Mouse (Mus musculus) ovary, postnatal 10 days (tissue): ENCODE results near the gene Duxbl3.
"Not testable (repeated sequence)": the region's sequence is repeated elsewhere in the genome, so short reads cannot be mapped to it uniquely, and the experiment has no call there.

ENCODE experiments used
- DNase-seq: peaks from one replicate; pipeline ENCODE4 v3.0.0; 2022; ENCODE audit warnings: low spot score

Gene Duxbl3

DNA sequence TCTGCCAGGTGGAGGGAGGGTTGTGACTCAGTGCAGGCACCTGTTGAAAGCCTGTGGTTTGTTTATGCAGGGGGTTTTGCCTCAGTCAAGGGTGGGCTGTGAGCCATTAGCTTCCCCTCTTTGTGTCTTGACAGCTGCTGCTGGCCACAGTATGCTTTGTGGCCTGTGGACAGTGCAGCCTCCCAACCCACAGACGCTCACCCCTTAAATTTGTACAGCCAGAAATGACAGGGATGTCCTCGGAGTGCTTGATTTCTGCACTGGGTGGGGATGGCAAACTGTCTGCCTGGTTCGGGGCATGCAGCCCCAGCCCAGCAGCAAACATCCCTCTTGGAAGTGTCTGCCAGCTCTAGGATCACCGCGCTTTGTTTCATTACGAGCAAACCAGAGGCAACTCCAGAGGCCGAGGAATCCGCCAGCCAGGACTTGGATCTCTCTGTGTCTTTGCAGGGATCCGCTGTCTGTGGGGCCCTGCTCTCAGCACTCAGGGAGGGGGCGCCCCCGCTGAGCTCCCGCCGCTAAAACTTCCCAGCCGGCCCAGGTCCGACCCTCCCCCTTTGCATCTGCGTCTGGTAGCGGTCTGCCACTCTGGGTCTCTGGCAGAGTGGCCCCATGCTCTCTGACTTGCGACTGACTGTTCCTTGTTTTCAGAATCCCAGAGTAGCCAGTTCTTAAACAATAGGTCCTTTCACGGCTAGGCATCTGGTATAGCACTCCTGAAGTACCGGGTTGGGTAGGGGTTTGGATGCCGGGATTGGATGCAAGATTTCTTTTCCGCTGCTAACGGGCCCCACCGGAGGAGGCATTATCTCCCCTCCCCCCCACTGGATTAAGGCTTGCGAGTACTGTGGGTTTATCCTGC lies at the start of gene Duxbl3:
Duxbl3 (plus strand) TSS at position 207 of the 862 bp plus-strand sequence.
- not testable (repeated sequence) for DNase-seq

- DNase-seq: not testable (repeated sequence)
Measured at GRCm38 (mm10) chr14:26216233-26217000, 41.3 kb upstream of the Duxbl3 start.

DNA sequence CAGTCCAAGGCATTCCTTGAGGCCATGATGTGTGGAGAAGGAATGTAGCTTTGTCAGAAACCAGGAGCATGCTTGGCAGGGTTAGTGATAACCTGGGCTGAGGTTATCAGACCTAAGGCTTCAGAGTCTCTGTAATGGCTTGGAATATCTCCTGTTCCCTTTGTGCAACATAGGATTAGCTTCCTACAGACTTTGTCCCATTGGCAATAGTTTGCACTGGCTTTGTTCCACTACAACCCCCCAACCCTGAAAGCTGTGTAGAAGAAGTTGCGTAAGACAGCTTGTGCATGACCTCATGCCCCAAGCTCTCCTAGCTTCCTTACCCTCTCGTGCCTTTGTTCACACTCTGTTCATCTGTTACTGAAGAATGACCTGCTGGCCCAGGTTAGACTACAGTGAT lies 20.6 kb upstream of the Duxbl3 start:
- not testable (repeated sequence) for DNase-seq

- DNase-seq: not testable (repeated sequence)
Measured at GRCm38 (mm10) chr14:26258729-26259128, 967 bp downstream of the Duxbl3 start.

- DNase-seq: not testable (repeated sequence)
Measured at GRCm38 (mm10) chr14:26286737-26287136, 29.0 kb downstream of the Duxbl3 start.

DNA sequence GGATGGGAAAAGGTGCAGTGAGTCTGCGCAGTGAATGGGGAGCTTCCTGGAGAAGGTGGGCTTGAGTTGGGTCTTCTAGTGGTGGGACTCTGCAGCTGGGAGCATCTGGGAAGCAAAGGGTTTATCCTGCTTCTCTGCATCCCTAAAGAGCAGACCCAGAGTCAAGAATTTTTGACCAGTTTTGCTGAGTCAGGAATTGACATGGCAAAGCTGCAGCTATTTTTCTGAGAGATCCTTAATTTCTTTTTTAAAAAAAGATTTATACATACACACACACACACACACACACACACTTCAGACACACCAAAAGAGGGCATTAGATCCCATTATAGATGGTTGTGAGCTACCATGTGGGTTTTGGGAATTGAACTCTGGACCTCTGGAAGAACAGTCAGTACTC lies 36.1 kb downstream of the Duxbl3 start:
- DNase-seq: no peak

DNA sequence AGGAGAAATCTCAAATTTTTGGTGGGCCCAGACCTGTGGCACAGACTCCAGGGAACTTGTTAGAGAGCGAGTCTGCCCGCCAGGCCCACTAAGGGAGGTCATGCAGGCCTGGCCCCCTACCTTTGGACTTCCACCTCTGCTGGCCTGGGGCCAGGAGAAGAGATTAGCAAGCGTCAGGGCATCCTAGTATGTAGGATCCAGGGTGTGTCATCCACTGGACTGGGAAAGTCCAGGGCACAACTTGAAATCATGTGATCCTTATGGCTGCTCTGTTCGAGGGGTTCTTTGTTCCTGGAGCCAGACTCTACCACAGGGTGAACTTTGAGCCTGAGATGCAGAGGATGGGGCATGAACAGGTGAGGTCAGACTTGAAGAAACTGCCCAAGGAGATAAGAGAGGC lies 39.3 kb downstream of the Duxbl3 start:
- no peak for DNase-seq

DNA sequence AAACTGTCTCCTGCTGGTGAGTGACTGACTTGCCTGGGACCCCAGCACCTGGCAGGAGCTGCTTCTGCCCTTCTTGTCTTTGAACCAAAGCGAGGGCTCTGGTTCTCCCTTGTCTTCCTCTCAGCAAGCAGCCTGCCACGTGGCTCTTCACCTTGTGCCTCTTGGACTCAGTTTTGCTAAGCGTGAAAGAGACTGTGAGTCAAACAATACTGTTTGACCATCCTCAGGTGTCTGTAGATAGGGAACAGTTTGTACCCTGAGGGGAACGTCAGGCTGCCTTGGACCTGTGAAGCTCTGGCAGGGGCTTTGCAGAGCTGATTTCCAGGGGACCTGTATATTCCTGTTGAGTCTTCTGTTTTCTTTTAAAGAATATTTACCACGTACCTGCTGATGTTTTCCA lies 39.7 kb downstream of the Duxbl3 start:
- DNase-seq: no peak

- DNase-seq: no peak
Measured at GRCm38 (mm10) chr14:26303111-26303510, 45.3 kb downstream of the Duxbl3 start.

DNA sequence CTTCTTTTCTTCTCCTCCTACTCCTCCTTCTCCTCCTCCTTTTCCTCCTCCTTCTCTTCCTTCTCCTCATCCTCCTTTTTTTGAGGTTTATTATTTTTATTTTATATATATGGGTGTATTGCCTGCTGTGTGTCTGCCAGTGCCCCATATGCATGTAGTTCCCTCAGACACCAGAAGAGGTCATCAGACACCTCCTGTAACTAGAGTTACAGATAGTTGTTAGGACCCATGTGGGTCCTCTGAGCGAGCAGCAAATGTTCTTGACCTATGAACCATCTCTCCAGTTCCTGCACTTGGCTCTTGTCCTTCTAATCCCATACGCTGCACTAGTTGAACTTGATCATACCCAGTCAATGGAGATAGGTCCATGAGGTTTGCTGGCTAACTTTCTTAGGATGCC lies 48.3 kb downstream of the Duxbl3 start:
- no peak for DNase-seq

DNA sequence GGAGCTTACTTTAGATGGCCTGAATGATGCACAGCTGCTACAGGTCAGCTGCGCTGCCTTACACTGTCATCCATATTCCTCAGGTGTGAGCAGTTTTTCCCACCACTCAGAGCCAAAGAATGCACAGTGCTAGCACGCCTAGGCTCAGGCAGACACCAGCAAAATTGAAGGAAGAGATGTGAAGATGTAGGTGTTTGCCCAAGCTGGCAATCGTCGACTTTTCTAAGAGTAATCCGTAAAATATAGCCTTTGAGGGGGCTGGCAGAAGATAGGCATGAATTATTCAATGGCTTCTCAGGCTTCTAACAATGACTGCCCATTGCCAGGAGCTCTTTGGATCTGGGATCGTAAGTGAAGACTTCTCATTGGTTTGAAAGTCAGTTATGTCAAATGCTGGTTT lies 51.1 kb downstream of the Duxbl3 start:
- no peak for DNase-seq

DNA sequence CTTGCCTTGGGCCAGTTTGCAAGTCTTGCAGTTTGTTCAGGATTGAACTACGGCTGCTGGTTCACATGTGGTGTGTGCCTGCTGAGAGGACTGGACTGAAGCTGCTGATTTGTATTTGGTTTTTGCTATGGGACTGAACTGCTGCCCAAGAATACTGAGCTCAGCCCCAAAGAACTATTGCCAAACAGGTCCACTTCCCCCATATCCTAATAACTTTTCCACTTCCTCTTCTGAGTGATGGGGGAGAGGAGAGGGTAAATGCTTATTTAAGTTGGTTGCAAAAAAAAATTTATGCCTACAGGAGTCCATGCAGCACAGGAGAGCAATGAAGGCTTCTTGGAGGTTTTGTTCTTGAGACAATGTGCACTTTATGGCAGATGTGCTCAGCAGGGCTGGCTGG lies 51.7 kb downstream of the Duxbl3 start:
- no peak for DNase-seq

GRCm38 (mm10) chr14:26316246-26316730 lies 58.5 kb downstream of the Duxbl3 start:
- no peak for DNase-seq
